Mouse (Mus musculus) liver, embryonic 14.5 days (tissue): ENCODE measurements around the gene Gabrg3. TPM values are rescaled to one million over a fixed set of nuclear protein-coding genes. Genes with fewer than 3 reads are reported as not detected.

Experiments
- ATAC-seq: fragments of 200-750 bp; cut with Nextera tagmentation; 2 replicates; pipeline ENCODE4 v1.8.0; 2017; ENCODE audit warnings: moderate number of reproducible peaks, mild to moderate bottlenecking, moderate library complexity; ENCODE audit not compliant: insufficient read depth
- DNase-seq, 3 experiments: peaks; one replicate each; pipeline ENCODE4 v3.0.0-alpha.2; 2012 to 2013; ENCODE audit warnings: low read depth in 3 of 3, low spot score in 3 of 3
- H3K27ac ChIP-seq: fragments of 300-500 bp; sonication (generic); 2 replicates; pipeline ENCODE4 v1.5.1; 2014; ENCODE audit warnings: moderate library complexity, mild to moderate bottlenecking, control low read depth, inconsistent platforms
- H3K27me3 ChIP-seq: fragments of 300-500 bp; sonication (generic); 2 replicates; pipeline ENCODE4 v1.6.1; 2014; ENCODE audit warnings: mild to moderate bottlenecking, low read length, moderate library complexity; ENCODE audit not compliant: control insufficient read depth, insufficient read depth
- H3K36me3 ChIP-seq: fragments of 300-500 bp; sonication (generic); replicated peaks from 2 replicates; pipeline ENCODE4 v1.6.1; 2014; ENCODE audit warnings: low read depth; ENCODE audit not compliant: control insufficient read depth, insufficient read depth
- H3K4me1 ChIP-seq, 2 experiments: fragments of 200-500 bp in 1 of 2; fragments of 300-500 bp in 1 of 2; sonication (generic) in 1 of 2; replicated peaks; 2 replicates each; pipeline ENCODE4 v1.6.1; 2012 to 2014; ENCODE audit warnings: antibody characterized with exemption in 1 of 2, inconsistent platforms in 1 of 2, low read length in 1 of 2; ENCODE audit not compliant: control insufficient read depth in 2 of 2, insufficient read depth in 2 of 2
- H3K4me2 ChIP-seq: fragments of 300-500 bp; sonication (generic); 2 replicates; pipeline ENCODE4 v1.6.1; 2014; ENCODE audit warnings: low read depth, mild to moderate bottlenecking, control low read depth, moderate library complexity
- H3K4me3 ChIP-seq, 2 experiments: fragments of 200-500 bp in 1 of 2; fragments of 300-500 bp in 1 of 2; sonication (generic) in 1 of 2; 2 replicates each; pipeline ENCODE4 v1.5.1; 2012 to 2014; ENCODE audit warnings: low read depth in 2 of 2, low read length in 2 of 2, mild to moderate bottlenecking in 2 of 2, control low read depth in 1 of 2, inconsistent platforms in 1 of 2, moderate library complexity in 1 of 2; ENCODE audit not compliant: insufficient read depth in 1 of 2
- H3K9ac ChIP-seq: fragments of 300-500 bp; sonication (generic); replicated peaks from 2 replicates; pipeline ENCODE4 v1.6.1; 2014; ENCODE audit warnings: mild to moderate bottlenecking, control low read depth, moderate library complexity
- H3K9me3 ChIP-seq: fragments of 300-500 bp; sonication (generic); 2 replicates; pipeline ENCODE4 v1.6.1; 2016; ENCODE audit warnings: low read length, mixed read lengths; ENCODE audit not compliant: control insufficient read depth
- CTCF ChIP-seq: IDR thresholded peaks from 2 replicates; pipeline ENCODE4 v1.5.1; 2016; ENCODE audit warnings: antibody characterized with exemption, low read depth, control low read depth
- EP300 ChIP-seq: IDR thresholded peaks from 2 replicates; pipeline ENCODE4 v1.6.1; 2016; ENCODE audit warnings: antibody characterized with exemption, low read depth
- WGBS: fragments of 180-500 bp; shearing (Covaris S2); extraction: QIAGEN DNeasy Blood & Tissue Kit; methylation state at CpG from one replicate; pipeline ENCODE4 v1.1.7; 2014; ENCODE audit not compliant: insufficient replicate concordance; 5-methylcytosine and 5-hydroxymethylcytosine counted together
- polyA plus RNA-seq, 2 experiments: library from polyadenylated mRNA; depleted of rRNA in 1 of 2; stranded (reverse) in 1 of 2; unstranded in 1 of 2; fragments of >200 nt; fragmentation: Nextera tagmentation in 1 of 2; extraction: Ambion mirVana in 1 of 2; gene quantifications; 2 replicates each; pipeline versions ENCODE4 v1.2.1 to v1.2.3; 2012 to 2014

The Gabrg3 gene
- polyA plus RNA-seq, 2 experiments, result 0.03 TPM; not detected in 1

DNA sequence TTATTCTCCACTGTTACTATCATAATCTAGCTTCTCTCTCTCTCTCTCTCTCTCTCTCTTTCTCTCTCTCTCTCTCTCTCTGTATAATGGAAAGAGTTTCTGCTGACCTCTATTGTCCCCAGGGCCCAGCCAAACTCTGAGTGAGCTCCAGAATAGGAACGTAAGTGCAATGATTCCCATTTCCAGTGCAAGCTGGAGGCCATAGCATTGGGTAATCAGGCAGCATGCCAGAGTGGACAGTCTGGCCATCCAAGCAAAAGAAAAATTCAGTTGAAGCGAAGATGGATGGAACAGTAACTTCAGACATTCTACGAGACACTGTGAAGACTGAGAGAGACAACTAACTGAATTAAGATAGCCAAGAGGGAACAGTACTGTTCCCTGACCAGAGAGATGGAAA is 228.8 kb downstream of the Gabrg3 start:
- Histone ChIP-seq H3K9me3 (no peaks in the 10 kb centered on the region), H3K9ac (no peak overlapping the region), H3K36me3 (no peaks in the 10 kb centered on the region), H3K4me3 (no peak overlapping the region), H3K27me3 (no peaks in the 10 kb centered on the region), H3K4me2 (no peak overlapping the region), H3K4me1 (no peaks in the 10 kb centered on the region), H3K27ac (no peak overlapping the region)
- TF ChIP-seq EP300 (no peak), CTCF (no peak)
- 63% methylated on average over 3 of the region's 3 CpGs for WGBS
- DNase-seq, result no peak
- ATAC-seq, result no peak

- Histone ChIP-seq H3K36me3 (no peaks in the 10 kb centered on the region), H3K27ac (no peak overlapping the region), H3K9me3 (no peaks in the 10 kb centered on the region), H3K9ac (no peak overlapping the region), H3K27me3 (no peaks in the 10 kb centered on the region), H3K4me2 (no peak overlapping the region), H3K4me3 (no peak overlapping the region), H3K4me1 (no peaks in the 10 kb centered on the region)
- 35% methylated on average over 5 of the region's 5 CpGs for WGBS
- DNase-seq (no peak), ATAC-seq (no peak)
- TF ChIP-seq CTCF, result no peak
- no peak for TF ChIP-seq EP300
Observed at GRCm38 (mm10) chr7:57153743-57154142, 233.2 kb downstream of the Gabrg3 start.

DNA sequence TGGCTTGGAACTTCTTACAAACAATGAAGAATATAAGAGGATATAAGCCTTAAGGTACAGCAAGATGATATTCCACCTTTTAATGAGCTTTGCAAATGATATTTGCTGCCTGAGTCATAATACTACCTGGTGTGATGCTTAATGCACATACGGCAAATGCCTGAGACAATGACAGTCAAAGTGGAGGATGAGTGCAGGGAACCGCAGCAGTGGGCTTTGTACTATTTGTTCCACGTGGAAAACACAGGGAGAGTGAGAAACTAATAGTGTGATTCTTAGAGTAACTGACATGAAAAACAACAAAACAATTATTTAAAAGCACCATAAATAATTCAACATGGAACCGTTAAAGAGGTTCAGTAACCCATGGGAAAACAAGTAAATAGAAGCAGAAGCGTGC is 236.2 kb downstream of the Gabrg3 start:
- WGBS, result 53% methylated on average over 5 of the region's 5 CpGs
- no peaks in the 10 kb centered on the region for H3K9me3 ChIP-seq
- no peaks in the 10 kb centered on the region for H3K36me3 ChIP-seq
- no peak overlapping the region for H3K4me2 ChIP-seq
- DNase-seq (no peak), ATAC-seq (no peak)
- no peak overlapping the region for H3K9ac ChIP-seq
- no peak overlapping the region for H3K4me3 ChIP-seq
- no peak overlapping the region for H3K27ac ChIP-seq
- H3K4me1 ChIP-seq, result no peaks in the 10 kb centered on the region
- TF ChIP-seq EP300 (no peak), CTCF (no peak)
- H3K27me3 ChIP-seq, result no peaks in the 10 kb centered on the region

DNA sequence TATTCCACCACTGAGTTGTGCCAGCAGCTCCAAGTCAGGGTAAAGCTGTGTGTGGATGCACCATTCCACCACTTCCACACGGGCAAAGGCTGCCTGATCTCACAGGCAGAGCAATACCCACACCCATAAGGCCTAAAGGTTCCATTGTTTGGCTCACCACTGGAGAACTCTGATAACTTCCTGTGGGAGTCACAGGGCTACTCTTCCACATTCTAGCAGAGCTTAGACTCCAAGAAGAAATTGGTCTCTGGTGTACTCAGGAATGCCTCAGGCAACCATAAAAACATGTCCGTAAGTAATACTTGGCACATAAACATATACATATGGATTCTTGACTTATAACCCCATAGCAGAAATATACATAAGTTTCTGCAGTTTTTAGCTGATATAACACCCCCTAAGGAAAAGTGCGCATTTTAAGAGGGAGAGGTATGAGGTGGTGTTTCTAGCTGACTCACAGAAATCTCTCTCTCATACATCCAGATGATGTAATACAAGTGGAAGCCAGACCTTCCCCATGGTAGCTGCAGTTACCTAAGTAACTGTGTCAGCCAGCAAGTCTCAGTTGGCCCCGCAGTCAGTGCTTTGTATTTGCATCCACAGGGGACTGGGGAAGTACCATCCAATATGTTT is 248.8 kb downstream of the Gabrg3 start:
- Histone ChIP-seq H3K4me2 (no peak overlapping the region), H3K36me3 (no peaks in the 10 kb centered on the region), H3K9ac (no peak overlapping the region), H3K27me3 (no peaks in the 10 kb centered on the region), H3K4me3 (no peak overlapping the region), H3K27ac (no peak overlapping the region), H3K9me3 (no peaks in the 10 kb centered on the region), H3K4me1 (no peaks in the 10 kb centered on the region)
- ATAC-seq (no peak), DNase-seq (no peak)
- no peak for TF ChIP-seq EP300
- no peak for TF ChIP-seq CTCF
- WGBS, result 54% methylated on average over 4 of the region's 4 CpGs

DNA sequence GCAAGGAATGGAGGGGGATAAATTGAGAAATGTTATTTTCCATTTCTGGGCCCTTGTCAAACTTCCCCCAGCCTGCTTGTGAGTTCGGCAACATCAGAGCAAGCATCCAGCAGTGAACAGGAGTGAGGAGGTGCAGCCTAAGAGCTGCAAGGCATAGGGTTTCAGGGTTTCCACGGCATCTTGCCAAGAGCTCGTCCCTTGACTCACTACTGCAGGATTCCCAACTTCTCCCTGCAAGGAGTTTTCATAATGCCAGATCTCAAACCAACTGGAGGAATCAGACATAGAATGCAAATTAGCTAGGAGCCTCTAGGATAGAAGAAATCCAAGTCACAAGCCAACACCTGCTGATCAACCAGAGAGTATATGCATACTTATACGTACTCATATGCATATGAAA is 254.0 kb downstream of the Gabrg3 start:
- no peak for ATAC-seq
- Histone ChIP-seq H3K36me3 (no peaks in the 10 kb centered on the region), H3K27ac (no peak overlapping the region), H3K4me3 (no peak overlapping the region), H3K4me1 (no peaks in the 10 kb centered on the region), H3K9ac (no peak overlapping the region), H3K9me3 (no peaks in the 10 kb centered on the region), H3K4me2 (no peak overlapping the region), H3K27me3 (no peaks in the 10 kb centered on the region)
- DNase-seq, result no peak
- no peak for TF ChIP-seq EP300
- TF ChIP-seq CTCF, result no peak
- 42% methylated on average over 4 of the region's 4 CpGs for WGBS
